Mouse (Mus musculus): ENCODE measurements around the gene Emilin2.

Gene Emilin2

DNA sequence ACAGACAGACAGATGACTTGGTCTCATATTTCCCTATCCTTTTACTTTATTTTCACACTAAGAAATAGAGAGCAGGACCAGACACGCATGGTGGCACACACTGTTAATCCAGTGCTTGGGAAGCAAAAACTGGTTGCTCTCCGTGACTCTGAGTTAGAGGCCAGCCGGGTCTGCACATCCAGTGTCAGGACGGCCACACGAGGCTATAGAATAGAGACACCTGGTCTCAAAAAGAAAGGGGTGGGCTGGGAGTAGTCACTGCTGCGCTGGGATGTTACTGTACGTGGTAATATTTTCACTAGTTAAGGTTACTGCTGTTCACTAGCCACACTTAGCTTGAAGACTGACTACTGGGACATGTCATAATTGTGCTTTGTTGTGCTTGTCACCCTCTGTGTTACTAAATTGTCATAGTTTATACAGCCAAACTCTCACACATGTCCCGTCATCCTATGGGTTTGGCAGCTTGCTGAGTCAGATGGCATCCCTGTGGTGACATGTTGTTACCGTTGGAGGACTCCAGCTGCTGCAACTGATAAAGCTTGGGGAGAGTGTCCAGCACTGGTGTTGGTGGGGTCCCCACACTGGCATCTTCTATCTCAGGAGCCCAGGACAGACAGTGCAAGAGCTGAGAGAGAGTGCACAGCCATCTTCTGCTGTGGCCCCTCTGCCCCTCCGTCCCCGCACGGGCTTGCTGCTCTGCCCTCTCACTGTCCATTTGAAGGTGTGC is 76.4 kb downstream of the Emilin2 start:
- no peak for DNase-seq (ENCODE audit: inconsistent age in 2 of 2, low spot score in 1 of 2)

DNA sequence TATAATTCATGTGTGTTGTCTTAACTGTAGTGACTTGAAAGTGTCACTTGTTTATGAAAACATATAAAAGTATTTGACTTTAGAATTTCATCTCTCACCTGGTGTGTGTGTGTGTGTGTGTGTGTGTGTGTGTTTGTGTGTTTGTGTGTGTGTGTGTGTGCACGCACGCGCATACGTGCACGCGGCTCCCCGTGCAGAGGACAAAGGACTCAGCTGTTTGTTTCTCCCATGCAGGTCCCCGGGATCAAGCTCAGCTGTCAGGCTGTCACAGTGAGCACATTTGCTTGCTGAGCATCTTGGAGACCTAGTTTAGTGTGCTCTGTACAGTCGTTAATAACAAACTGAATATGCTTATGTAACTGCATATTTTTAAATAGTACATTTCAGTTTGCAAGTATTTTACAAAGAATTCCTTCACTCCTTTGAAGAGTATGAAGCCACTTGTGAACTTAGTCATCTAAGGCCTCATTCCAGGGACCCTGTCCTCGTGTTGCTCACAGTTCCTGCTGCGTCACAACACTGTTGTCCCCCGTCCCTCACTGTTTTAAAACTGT is 77.7 kb downstream of the Emilin2 start:
- no peak for DNase-seq (ENCODE audit: inconsistent age in 2 of 2, low spot score in 1 of 2)

DNA sequence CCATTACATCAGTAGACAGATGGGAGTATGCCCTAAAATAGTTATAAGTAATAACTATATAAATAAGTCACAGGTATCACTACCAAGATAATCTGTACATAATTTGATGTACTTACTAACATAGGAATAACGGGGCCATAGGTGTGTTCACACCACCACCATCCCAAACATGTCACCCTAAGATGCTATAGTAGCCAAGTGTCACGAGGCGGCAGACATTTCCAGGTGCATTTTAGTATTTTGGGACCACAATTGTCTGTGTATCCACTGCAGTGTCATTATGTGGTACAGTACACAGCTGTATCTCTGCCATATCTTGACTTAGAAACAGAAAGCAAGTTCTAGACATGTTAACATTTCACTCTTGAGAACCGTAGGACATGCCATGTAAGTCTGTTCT is 78.6 kb downstream of the Emilin2 start:
- DNase-seq (ENCODE audit: inconsistent age in 2 of 2, low spot score in 1 of 2): no peak

DNA sequence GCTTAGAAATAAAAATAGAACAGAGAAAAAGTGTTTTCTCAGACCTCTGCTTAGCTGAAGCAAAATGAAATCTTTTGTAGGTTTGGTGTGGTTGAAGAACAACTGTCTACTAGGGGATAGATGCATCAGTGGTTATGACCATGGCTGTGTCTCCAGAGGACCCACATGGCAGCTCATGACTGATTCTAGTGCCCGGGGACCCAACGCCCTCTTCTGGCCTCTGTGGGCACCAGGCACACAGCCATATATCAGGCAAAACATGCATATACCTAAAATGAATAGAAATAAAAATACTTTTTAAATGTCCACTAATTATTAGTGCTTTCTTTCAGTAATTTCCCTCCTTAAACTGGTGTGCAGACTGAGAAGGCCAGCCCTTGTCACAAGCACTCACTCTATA is 79.8 kb downstream of the Emilin2 start:
- no peak for DNase-seq (ENCODE audit: inconsistent age in 2 of 2, low spot score in 1 of 2)

DNA sequence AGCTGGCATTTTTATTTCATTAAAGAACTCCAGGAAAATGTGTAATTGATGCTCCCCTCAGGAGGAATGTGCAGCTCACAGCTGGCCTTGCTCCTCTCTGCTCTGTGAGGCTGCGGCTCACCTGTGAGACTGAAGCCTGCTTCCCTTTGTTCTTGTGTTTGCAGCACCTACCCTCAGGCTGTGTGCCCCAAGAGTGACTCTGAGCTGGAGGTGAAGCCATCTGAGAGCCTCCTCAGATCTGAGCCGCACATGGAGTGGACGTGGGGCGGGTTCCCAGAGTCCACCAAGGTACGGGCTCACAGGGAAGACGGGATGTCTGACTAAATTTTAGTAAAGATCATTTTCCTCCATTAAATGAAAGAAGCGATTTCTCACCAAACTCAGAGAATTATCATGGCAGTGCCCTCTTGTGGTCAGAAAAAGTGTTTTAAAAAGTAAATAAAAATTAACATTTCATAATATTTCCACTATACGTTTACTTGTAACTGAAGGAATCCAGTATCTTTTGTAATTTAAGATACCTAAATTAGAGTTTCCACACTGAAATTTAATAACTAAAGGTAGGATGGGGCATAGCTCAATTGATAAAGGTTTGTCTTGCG is 81.6 kb downstream of the Emilin2 start:
- peak in 1 of 2 experiments; percentile 45 for DNase-seq (ENCODE audit: inconsistent age in 2 of 2, low spot score in 1 of 2)

DNA sequence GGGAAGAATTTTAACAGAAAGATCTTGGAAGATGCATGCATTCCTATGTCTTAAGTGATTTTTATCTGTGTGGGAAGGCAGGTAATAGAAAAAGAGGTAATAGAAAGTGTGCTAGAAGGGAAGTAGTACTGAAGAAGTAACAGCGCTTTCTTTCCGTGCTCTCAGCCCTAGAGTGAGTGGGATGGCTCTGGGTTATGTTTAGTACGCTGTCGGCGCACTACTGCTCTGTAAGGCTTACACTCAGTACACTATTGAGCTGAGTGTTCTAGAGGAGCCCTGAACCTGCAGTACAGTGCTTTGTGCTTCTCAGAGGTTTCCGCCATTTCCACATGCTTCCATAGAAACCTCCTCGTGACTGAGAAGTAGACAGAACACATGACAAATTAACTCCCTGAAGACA is 83.1 kb downstream of the Emilin2 start:
- DNase-seq (ENCODE audit: inconsistent age in 2 of 2, low spot score in 1 of 2): no peak

DNA sequence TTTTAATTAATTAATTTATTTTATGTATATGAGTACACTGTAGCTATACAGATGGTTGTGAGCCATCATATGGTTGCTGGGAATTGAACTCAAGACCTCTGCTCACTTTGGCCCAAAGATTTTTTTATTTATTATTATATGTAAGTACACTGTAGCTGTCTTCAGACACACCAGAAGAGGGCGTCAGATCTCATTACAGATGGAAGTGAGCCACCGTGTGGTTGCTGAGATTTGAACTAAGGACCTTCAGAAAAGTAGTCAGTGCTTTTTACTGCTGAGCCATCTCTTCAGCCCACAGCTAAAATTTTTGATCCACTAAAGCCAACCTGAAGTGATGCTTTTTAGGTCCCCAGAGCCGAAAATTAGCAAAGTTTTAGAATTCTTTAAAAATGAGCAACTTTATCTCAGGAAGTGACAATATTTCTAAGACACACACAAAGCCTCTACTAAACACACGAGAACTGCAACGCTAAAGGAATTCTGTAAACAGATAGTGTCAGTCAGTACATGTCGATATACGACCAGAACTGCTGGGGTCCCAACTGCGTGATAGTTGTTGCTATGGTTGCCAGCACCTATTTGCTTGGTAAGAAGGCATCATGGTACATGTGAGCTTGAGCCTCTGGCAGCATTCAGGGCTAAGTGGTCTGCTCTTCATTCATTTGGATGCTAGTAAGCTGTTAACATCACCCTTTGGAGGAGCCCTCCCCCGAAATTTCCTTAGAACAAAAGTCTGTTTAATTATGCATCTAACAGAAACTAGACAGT is 84.5 kb downstream of the Emilin2 start:
- no peak for DNase-seq (ENCODE audit: inconsistent age in 2 of 2, low spot score in 1 of 2)

DNA sequence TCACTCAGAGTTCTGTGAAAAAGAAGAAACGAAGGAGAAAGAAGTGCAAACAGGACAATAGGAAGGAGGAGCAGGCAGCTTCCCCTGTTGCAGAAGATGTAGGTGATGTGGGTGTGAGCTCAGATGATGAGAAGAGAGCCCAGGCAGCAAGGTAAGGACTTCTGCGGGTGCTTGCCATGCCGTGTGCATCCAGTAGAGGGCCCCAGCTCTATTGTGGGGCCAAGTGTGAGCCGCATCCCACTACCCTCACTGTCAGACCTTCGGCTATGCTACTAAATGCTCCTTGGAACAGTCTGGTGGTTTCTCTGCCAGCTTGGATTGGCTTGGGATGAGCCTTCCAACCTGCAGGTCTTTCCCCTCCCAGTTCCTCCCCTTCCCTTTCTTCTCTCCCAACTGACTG is 86.7 kb downstream of the Emilin2 start:
- DNase-seq (ENCODE audit: inconsistent age in 2 of 2, low spot score in 1 of 2): peak in 1 of 2 experiments; percentile 65

DNA sequence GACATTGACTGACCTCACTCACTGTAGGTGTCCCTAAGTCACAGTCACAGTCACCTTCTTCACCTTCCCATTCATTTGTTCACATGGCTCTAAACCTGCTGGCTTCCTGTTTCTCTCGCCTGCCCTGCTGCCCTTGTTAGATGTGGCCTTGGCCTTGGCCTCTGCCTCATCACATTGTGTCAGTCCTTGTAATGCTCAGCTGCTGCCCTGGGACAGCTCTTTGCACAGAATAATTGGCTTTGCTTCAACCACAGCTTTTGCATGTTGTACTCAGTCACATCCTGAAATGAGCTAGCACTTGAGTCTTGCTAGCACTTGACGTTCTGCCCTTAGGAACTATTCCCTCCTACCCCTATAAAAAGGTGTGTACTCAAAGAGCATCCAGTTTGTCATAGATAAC is 87.3 kb downstream of the Emilin2 start:
- DNase-seq (ENCODE audit: inconsistent age in 2 of 2, low spot score in 1 of 2): peak; percentile 52 to 82

DNA sequence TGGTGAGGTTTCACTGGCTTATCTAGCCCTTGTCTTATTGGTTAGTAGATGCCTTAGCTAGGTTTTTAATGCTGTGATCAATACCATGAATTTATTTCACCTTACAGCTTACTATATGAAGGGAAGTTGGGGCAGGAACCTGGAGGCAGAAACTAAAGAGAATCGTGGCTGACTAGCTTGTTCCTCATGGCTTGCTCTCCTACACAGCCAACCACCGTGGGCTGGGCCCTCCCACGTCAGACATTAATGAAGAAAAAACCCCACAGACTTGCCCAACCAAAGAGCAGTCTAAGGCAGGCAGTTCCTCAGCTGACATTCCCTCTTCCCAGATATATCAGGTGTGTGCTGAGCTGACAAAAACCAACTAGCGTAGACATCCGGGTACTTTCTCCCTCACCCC is 88.1 kb downstream of the Emilin2 start:
- no peak for DNase-seq (ENCODE audit: inconsistent age in 2 of 2, low spot score in 1 of 2)

DNA sequence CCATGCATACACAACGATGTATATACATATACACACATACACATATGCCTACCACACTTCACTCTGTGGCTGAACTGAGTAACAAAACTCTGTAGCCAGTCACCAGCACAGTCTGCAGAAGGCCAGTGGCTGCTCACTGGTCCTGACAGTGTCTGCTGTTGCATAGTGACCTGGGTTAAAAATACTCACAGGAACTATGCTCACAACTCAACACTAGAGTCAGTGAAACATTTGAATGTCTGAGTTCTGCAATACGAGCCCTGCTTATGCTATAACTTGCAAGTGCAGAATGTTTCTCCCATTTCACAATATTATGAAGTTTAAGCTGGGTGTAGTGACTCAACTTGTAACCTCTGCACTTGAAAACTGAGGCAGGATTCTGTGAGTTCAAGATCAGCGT is 90.4 kb downstream of the Emilin2 start:
- no peak for DNase-seq (ENCODE audit: inconsistent age in 2 of 2, low spot score in 1 of 2)

DNA sequence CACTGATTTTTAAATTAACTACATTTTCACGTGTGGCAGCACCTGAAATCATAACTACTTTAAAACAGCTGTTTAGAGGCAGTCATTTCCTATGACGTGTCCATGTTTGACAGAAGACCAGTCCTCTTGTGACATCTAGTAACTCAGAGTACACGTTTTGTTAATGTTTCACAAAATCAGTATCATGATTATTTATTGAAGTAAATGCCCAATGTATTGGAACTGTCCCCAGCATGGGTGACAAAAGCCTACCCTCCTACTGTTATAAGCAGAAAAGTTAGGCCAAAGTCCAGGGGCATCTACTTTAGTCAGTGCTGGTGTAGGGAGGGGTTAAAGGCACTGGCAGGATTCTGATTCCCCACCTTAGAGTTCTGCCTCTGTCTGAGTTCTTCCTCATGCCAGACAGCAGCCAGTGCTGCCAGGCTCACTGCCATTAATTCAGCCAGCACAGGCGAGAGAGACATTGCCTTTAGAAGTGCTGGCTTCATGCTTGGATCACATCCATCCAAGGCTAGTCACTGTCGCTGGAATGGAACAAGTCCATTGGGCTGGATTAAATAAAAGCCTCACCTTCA is 94.6 kb downstream of the Emilin2 start:
- no peak for DNase-seq (ENCODE audit: inconsistent age in 2 of 2, low spot score in 1 of 2)

DNA sequence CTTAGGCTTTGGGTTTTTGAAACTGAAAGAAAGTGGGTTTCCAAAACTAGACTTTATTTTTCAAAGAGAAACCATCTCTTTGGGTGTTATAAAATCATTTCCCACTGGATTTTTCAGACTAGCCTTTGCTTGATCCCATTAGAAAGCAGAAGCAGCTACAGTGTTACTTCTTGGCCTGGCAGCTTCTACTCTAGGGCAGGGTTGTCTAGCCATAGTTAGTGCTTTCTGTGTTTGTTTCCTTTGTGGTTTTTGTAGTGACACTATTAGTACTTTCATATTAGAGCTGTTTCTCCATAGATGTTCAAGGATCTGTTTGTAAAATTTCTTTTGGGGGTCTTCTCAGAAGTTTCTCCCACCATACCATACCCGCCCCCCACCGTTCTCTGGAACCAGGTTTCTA is 95.5 kb downstream of the Emilin2 start:
- DNase-seq (ENCODE audit: inconsistent age in 2 of 2, low spot score in 1 of 2): no peak

DNA sequence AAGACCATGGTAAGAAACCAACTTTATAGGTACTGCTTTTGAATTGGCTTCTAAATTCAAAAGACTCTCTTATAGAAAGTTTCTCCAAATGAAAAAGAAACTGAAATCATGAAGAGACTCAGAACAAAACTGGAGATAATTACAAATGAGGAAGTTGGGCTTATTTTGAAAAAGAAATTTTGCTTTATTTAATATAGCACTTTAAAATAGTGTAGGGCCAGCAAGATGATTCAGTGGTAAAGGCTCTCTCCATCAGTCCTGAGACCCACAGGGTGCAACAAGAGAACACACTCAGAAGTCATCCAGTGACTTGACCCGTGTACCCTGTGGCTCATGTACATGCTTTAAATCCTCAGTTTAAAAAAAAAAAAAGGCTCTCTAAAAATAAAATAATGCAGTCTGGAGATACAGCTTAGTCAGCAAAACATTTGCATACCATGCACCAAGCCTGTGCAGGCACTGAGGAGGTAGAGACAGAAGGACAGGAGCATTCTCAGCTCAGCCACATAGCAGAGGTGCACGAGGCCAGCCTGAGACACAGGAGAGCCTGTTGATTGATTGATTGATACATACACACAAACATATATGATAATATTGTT is 96.4 kb downstream of the Emilin2 start:
- no peak for DNase-seq (ENCODE audit: inconsistent age in 2 of 2, low spot score in 1 of 2)

DNA sequence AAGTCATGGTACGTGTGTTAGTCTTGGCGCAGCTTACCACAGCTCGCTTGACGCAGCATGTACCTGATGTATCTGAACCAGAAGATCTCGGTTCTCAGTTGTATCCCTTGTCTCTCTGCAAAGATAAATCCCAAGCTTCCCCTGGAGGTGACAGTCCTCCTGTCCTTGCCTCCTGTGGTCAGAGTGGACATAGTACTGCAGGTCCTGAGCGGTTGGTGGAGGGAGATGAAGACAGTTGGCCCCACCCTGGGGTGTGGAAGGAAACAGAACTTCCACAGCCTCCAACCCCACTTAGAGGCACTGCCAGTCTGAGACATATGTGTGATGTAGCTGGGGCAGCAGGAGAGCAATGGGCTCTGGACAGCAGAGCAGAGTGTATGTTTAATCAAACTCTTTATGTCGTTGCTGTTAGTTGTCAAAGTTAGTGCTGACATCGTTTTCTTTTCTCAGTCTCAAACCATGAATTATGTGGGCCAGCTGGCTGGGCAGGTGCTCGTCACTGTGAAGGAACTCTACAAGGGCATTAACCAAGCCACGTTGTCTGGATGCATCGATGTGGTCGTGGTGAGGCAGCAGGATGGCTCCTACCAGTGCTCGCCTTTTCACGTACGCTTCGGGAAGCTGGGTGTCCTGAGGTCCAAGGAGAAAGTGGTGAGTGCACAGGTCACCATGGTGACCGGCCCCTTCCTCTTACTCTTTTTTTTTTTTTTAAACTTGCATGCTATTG is 97.1 kb downstream of the Emilin2 start:
- no peak for DNase-seq (ENCODE audit: inconsistent age in 2 of 2, low spot score in 1 of 2)

DNA sequence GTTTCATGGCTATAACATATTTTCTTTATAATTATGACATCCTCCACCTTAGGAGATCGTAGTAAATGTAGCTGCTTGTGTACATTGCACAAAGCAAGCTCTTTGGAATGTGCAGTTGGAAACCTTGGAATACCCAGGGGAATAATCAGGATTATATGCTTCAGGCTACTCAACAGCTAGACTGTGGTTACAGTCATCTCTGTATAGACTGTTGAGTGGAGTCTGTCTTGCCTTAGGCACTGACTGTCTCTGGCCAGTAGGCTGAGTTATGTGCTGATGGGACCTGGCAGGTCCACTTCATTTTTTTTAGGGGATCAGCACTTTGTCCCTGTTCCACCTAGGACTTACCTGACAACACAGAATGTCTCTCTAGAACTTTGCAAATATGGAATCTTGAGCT is 98.1 kb downstream of the Emilin2 start:
- DNase-seq (ENCODE audit: inconsistent age in 2 of 2, low spot score in 1 of 2): no peak

DNA sequence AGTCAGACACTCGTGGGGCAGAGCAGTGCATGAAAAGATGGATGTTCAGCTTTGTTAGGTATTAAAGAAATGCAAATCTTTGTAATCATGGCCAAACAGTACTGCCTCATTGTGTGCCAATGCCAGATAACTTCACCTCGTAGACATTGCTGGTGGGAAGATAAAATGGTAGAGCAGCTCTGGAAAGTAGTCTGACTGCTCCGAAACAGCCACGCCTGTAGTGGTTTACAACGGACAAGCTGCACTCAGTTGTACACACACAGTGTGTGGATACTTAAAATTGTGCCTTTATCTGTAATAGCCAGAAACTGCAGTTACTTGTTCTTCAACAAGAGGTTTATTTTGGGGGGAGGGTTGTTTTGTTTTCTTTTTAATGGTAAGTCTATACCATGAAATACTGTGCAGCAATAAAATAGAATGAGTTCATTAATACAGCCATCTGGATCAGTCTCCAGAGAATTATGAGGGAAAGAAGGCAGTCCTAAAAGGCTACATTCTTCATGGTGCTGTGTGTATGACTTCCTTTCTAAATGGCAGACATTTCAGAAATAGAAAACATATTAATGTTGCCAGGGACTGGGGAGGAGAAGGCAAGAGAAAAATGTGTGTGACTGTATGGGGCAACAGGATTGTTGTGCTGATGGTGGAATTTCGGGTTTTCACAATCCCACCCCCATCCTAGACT is 99.7 kb downstream of the Emilin2 start:
- no peak for DNase-seq (ENCODE audit: inconsistent age in 2 of 2, low spot score in 1 of 2)

DNA sequence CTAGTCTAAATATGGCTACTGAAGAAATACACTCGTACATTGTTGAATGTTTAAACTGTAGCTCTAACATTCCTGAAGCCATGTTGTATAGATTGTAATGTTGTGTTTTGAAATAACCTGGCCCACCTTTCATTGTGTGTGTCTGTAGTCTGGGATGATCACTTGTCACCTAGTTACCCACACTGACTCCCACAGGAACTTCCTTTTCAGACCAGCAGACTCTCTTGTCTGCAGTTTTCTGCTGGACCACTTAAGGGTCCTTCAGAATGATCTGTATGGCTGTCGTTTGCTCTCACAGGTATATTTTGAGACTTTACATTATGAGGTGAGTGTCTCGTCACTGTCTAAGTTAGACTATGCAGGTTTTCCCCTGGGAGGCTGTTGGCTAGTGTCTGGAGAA is 101.8 kb downstream of the Emilin2 start:
- no peak for DNase-seq (ENCODE audit: inconsistent age in 2 of 2, low spot score in 1 of 2)

DNA sequence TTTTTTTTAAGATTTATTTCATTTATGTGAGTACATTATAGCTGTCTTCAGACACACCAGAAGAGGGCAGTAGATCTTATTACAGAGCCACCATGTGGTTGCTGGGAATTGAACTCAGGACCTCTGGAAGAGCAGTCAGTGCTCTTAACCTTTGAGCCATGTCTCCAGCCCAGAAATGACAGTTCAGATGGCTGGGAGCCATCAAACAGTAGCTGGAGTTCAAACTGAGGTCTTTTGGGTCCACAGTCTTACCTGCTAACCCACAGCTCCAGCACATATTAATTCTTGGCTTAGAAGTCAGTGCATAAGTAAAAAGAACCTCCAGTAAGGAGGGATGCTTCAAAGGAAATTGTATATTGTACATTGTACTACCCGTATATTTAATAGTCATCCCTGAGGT is 102.9 kb downstream of the Emilin2 start:
- DNase-seq (ENCODE audit: inconsistent age in 2 of 2, low spot score in 1 of 2): no peak

DNA sequence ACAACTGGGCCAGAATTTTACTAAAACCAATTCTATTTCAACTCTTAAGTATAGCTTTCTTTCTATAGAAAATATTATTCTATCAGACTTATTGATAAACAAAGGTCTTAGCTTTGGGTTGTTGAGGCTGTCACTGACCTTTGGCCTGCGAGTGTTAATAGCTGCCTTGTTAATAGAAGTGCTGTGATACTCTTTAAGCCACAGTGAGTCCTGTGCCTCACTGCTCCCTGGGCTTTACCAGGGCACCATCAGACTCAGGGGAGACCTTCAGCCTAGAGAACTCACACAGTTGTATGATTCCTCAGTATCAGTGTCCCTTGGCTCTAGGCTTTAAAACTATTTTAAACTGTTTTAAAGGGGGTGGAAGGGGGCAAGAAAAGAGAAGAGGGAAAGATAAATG is 103.4 kb downstream of the Emilin2 start:
- DNase-seq (ENCODE audit: inconsistent age in 2 of 2, low spot score in 1 of 2): no peak
